Mouse (Mus musculus) CH12.LX (cell line): ENCODE data around the gene Hivep2. TPM values are rescaled to one million over a fixed set of nuclear protein-coding genes. Genes with fewer than 3 reads are reported as not detected.

Source experiments
- DNase-seq: peaks from one replicate; pipeline ENCODE4 v3.0.0-alpha.2; 2013; ENCODE audit errors: extremely low read depth
- H3K27ac ChIP-seq: 2 replicates; pipeline ENCODE4 v1.5.1; 2012; ENCODE audit warnings: low read depth, mild to moderate bottlenecking, control low read depth, moderate library complexity; ENCODE audit not compliant: insufficient read depth
- H3K27me3 ChIP-seq: replicated peaks from 2 replicates; pipeline ENCODE3; 2012; ENCODE audit warnings: inconsistent platforms
- H3K36me3 ChIP-seq, 2 experiments: replicated peaks in 1 of 2; 2 replicates each; pipeline versions ENCODE3 to v1.6.1; 2012; ENCODE audit warnings: inconsistent platforms in 1 of 2, low read length in 1 of 2, mild to moderate bottlenecking in 1 of 2, mixed read lengths in 1 of 2, moderate library complexity in 1 of 2; ENCODE audit not compliant: control insufficient read depth in 1 of 2, insufficient read depth in 1 of 2
- H3K4me1 ChIP-seq, 2 experiments: 2 replicates each; pipeline ENCODE4 v1.6.1; 2012; ENCODE audit warnings: inconsistent platforms in 1 of 2, moderate library complexity in 1 of 2; ENCODE audit not compliant: insufficient read depth in 2 of 2, control insufficient read depth in 1 of 2
- H3K4me2 ChIP-seq: 2 replicates; pipeline ENCODE4 v1.6.1; 2012; ENCODE audit warnings: low read depth, mild to moderate bottlenecking, control low read depth; ENCODE audit not compliant: poor library complexity, insufficient read depth, severe bottlenecking
- H3K4me3 ChIP-seq, 3 experiments: fragments of 150-350 bp in 1 of 3; sonication (generic) in 1 of 3; replicated peaks in 1 of 3; 2 replicates each; pipeline versions ENCODE3 to v1.5.1; 2011 to 2012; ENCODE audit warnings: low read depth in 2 of 3, low read length in 2 of 3, mild to moderate bottlenecking in 2 of 3, moderate library complexity in 2 of 3, control low read depth in 1 of 3, improper control_type of control experiment in 1 of 3, inconsistent platforms in 1 of 3, mixed read lengths in 1 of 3; ENCODE audit not compliant: poor library complexity in 1 of 3
- H3K79me2 ChIP-seq: replicated peaks from 2 replicates; pipeline ENCODE4 v1.6.1; 2012; ENCODE audit warnings: mild to moderate bottlenecking, moderate library complexity; ENCODE audit not compliant: control insufficient read depth, poor library complexity, insufficient read depth, severe bottlenecking; ENCODE audit errors: extremely low read depth
- H3K9ac ChIP-seq: 2 replicates; pipeline ENCODE4 v1.6.1; 2012; ENCODE audit warnings: low read depth, mild to moderate bottlenecking, control low read depth, moderate library complexity; ENCODE audit not compliant: insufficient read depth
- H3K9me3 ChIP-seq: replicated peaks from 2 replicates; pipeline ENCODE3; 2012; ENCODE audit warnings: low read length, inconsistent platforms, mixed read lengths
- CHD2 ChIP-seq: IDR thresholded peaks from 2 replicates; pipeline ENCODE4 v1.6.1; 2011; ENCODE audit warnings: low read length, improper control_type of control experiment
- E2F4 ChIP-seq: IDR thresholded peaks from 2 replicates; pipeline ENCODE4 v1.6.1; 2011; ENCODE audit warnings: low read depth, low read length, improper control_type of control experiment; ENCODE audit not compliant: insufficient replicate concordance
- ELF1 ChIP-seq: IDR thresholded peaks from 2 replicates; pipeline ENCODE4 v1.6.1; 2014; ENCODE audit warnings: low read depth, mild to moderate bottlenecking, inconsistent platforms, low read length, improper control_type of control experiment
- EP300 ChIP-seq: IDR thresholded peaks from 2 replicates; pipeline ENCODE4 v1.6.1; 2011; ENCODE audit warnings: low read length, improper control_type of control experiment
- GABPA ChIP-seq: IDR thresholded peaks from 2 replicates; pipeline ENCODE4 v1.6.1; 2012; ENCODE audit warnings: low read depth, low read length, improper control_type of control experiment, inconsistent platforms; ENCODE audit not compliant: insufficient replicate concordance
- HCFC1 ChIP-seq: IDR thresholded peaks from 2 replicates; pipeline ENCODE4 v1.6.1; 2012; ENCODE audit warnings: low read depth, mild to moderate bottlenecking, inconsistent platforms, low read length, improper control_type of control experiment
- IRF4 ChIP-seq: IDR thresholded peaks from 2 replicates; pipeline ENCODE4 v1.6.1; 2014; ENCODE audit warnings: low read depth, mild to moderate bottlenecking, inconsistent platforms, low read length, improper control_type of control experiment
- JUND ChIP-seq: conservative IDR thresholded peaks from 2 replicates; pipeline ENCODE4 v1.6.1; 2011; ENCODE audit warnings: low read depth, low read length, improper control_type of control experiment
- KAT2A ChIP-seq: IDR thresholded peaks from 2 replicates; pipeline ENCODE4 v1.6.1; 2012; ENCODE audit warnings: low read length, improper control_type of control experiment, inconsistent platforms; ENCODE audit not compliant: insufficient replicate concordance
- MAX ChIP-seq: IDR thresholded peaks from 2 replicates; pipeline ENCODE4 v1.6.1; 2011; ENCODE audit warnings: low read length, improper control_type of control experiment
- MXI1 ChIP-seq: IDR thresholded peaks from 2 replicates; pipeline ENCODE4 v1.6.1; 2011; ENCODE audit warnings: mild to moderate bottlenecking, low read depth, low read length, improper control_type of control experiment
- MYC ChIP-seq: IDR thresholded peaks from 2 replicates; pipeline ENCODE4 v1.6.1; 2011; ENCODE audit warnings: low read depth, mild to moderate bottlenecking, improper control_type of control experiment, low read length
- NELFE ChIP-seq: IDR thresholded peaks from 2 replicates; pipeline ENCODE4 v1.6.1; 2011; ENCODE audit warnings: low read depth, low read length, improper control_type of control experiment
- NRF1 ChIP-seq: IDR thresholded peaks from 2 replicates; pipeline ENCODE4 v1.6.1; 2014; ENCODE audit warnings: low read depth, mild to moderate bottlenecking, inconsistent platforms, low read length, improper control_type of control experiment, moderate library complexity
- PAX5 ChIP-seq: IDR thresholded peaks from 2 replicates; pipeline ENCODE4 v1.6.1; 2012; ENCODE audit warnings: low read length, inconsistent platforms, mixed read lengths
- RAD21 ChIP-seq: IDR thresholded peaks from 2 replicates; pipeline ENCODE4 v1.6.1; 2011; ENCODE audit warnings: low read depth, mild to moderate bottlenecking, low read length, improper control_type of control experiment, moderate library complexity
- RCOR1 ChIP-seq: conservative IDR thresholded peaks from 2 replicates; pipeline ENCODE4 v1.6.1; 2012; ENCODE audit warnings: low read depth, mild to moderate bottlenecking, inconsistent platforms, low read length, improper control_type of control experiment
- SMC3 ChIP-seq: IDR thresholded peaks from 2 replicates; pipeline ENCODE4 v1.6.1; 2011; ENCODE audit warnings: low read depth, low read length, improper control_type of control experiment
- TBP ChIP-seq: conservative IDR thresholded peaks from 2 replicates; pipeline ENCODE4 v1.6.1; 2011; ENCODE audit warnings: low read depth, low read length, improper control_type of control experiment
- USF2 ChIP-seq: conservative IDR thresholded peaks from 2 replicates; pipeline ENCODE4 v1.6.1; 2011; ENCODE audit warnings: low read depth, low read length, improper control_type of control experiment
- ZC3H11A ChIP-seq: IDR thresholded peaks from 2 replicates; pipeline ENCODE4 v1.6.1; 2012; ENCODE audit warnings: low read depth, mild to moderate bottlenecking, inconsistent platforms, low read length, improper control_type of control experiment
- ZMIZ1 ChIP-seq: IDR thresholded peaks from 2 replicates; pipeline ENCODE4 v1.6.1; 2012; ENCODE audit warnings: low read depth, mild to moderate bottlenecking, inconsistent platforms, low read length, improper control_type of control experiment
- dilution Hi-C: fragments of 300-500 bp; cut with MboI; formaldehyde crosslinking; loops from 2 replicates; pipeline ENCODE4 v1.14.3; 2020; ENCODE audit warnings: low sequenced_read_pairs; ENCODE audit not compliant: extremely low pct_unique_long_range_greater_than_20kb, extremely low pct_ligation_motif_present
- in situ Hi-C: fragments of 300-500 bp; cut with MboI; formaldehyde crosslinking; loops from 3 replicates; pipeline ENCODE4 v1.14.3; 2019; ENCODE audit warnings: low sequenced_read_pairs, low pct_ligation_motif_present, low pct_unique_long_range_greater_than_20kb, mixed read lengths
- polyA plus RNA-seq: library from polyadenylated mRNA; unstranded; fragments of >175 nt; gene quantifications from 2 replicates; pipeline ENCODE4 v1.2.1, GENCODE M21; 2012; ENCODE audit warnings: low read depth; ENCODE audit not compliant: insufficient read length
- total RNA-seq, 2 experiments: library from RNA; depleted of rRNA; stranded (reverse); fragments of 300-350 nt in 1 of 2; fragments of >200 nt in 1 of 2; gene quantifications; 2 replicates each; pipeline ENCODE4 v1.2.3; 2012 to 2014

The Hivep2 gene
- total and polyA plus RNA-seq, 3 experiments, result 0.59 to 2.7 (median 1.4) TPM

DNA sequence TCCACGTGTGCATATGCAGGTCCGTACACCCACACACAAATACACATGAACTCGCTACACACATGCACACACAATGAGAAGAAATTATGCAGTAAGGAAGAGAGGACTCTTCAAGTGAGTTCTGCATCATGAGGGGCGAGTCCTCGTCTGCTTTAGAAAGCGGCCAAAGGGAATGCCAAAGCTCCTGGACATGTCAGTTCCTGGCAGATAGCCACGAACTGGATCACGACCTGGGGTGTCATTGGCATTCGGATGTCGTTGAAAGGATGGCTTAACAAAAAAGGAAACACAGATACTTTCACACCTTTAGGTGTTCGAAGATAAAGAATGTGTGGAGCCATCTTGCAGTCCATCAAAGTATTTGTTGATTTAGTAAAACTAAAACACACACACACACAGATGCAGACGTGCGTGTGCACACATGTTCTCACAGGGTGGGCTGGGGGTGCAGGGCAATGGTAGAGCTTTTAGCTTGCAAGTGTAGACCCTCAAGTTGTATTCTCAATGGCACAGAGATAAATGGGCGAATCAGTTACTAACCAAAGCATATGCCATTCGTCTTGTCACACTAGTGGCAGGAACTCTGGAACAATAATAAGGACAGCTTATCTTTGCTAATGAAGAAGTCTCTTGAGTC, 99.0 kb downstream of the Hivep2 start:
- TF ChIP-seq EP300, result no peak
- TF ChIP-seq ELF1, result no peak
- no peak for TF ChIP-seq MXI1
- no peak for TF ChIP-seq IRF4
- TF ChIP-seq SMC3, result no peak
- TF ChIP-seq RAD21, result no peak
- TF ChIP-seq MAX, result no peak
- no peak for TF ChIP-seq KAT2A
- no peak for TF ChIP-seq ZMIZ1
- no peak for TF ChIP-seq GABPA
- TF ChIP-seq USF2, result no peak
- TF ChIP-seq PAX5, result no peak
- TF ChIP-seq RCOR1, result no peak
- no peak for TF ChIP-seq NELFE
- no peak for TF ChIP-seq ZC3H11A
- TF ChIP-seq E2F4, result no peak
- no peak for TF ChIP-seq MYC
- TF ChIP-seq, all 38 proteins: peak for 0
- in situ Hi-C loops (no loop called here), dilution Hi-C loops (no loop called here)
- Histone ChIP-seq H3K4me3 (no peak overlapping the region), H3K4me1 (peaks cover 8 to 9% of the 10 kb centered on the region in 2 experiments), H3K27me3 (no peaks in the 10 kb centered on the region), H3K27ac (no peak overlapping the region), H3K9me3 (no peaks in the 10 kb centered on the region), H3K9ac (no peak overlapping the region), H3K36me3 (no peaks in the 10 kb centered on the region), H3K79me2 (no peaks in the 10 kb centered on the region), H3K4me2 (no peak overlapping the region)
- DNase-seq, result no peak

DNA sequence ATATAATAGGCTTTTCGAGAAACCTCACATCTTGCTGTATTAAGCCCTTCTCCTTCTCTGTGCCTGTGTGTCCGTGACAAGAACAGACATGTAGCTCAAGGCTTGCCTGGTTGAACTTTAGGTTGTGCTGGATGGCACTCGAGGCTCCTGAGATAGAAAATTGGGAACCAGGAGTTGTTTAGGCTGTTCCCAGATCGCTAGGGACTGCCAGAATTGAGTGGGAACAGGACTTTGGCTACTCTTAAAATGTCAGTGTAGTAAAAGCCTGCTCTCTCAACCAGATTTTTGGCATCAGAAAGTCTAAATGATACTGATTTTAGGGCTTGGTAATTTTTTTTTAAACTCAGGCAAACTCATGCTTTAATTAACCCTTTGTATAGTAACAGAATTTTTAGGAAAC, 101.9 kb downstream of the Hivep2 start:
- no peak overlapping the region for H3K4me3 ChIP-seq
- H3K27me3 ChIP-seq, result no peaks in the 10 kb centered on the region
- no peak overlapping the region for H3K9ac ChIP-seq
- no peaks in the 10 kb centered on the region for H3K36me3 ChIP-seq
- no peaks in the 10 kb centered on the region for H3K9me3 ChIP-seq
- dilution Hi-C loops (no loop called here), in situ Hi-C loops (no loop called here)
- no peaks in the 10 kb centered on the region for H3K79me2 ChIP-seq
- TF ChIP-seq JUND, result no peak
- no peak for TF ChIP-seq MAX
- TF ChIP-seq CHD2, result no peak
- TF ChIP-seq NRF1, result no peak
- no peak for TF ChIP-seq ZC3H11A
- TF ChIP-seq RCOR1, result no peak
- TF ChIP-seq HCFC1, result no peak
- no peak for TF ChIP-seq TBP
- no peak overlapping the region for H3K4me2 ChIP-seq
- H3K4me1 ChIP-seq, result no peaks in the 10 kb centered on the region
- DNase-seq, result no peak
- H3K27ac ChIP-seq, result no peak overlapping the region
